Mouse (Mus musculus) embryo, embryonic 9.5 days (tissue): Measurements from ENCODE around the gene Olfr1234.

Source experiments
- DNase-seq: peaks from one replicate; pipeline ENCODE4 v3.0.0-alpha.2; 2017; ENCODE audit errors: extremely low spot score

The Olfr1234 gene

GRCm38 (mm10) chr2:89364765-89365164 is at the start of gene Olfr1234:
TSS of gene Olfr1234 (minus strand) at chr2:89364865.
- no peak for DNase-seq

- DNase-seq, result no peak
Observed at GRCm38 (mm10) chr2:89409576-89409975, 44.9 kb upstream of the Olfr1234 start, which contains the start of gene Olfr1238. TSS of gene Olfr1238 (minus strand) at chr2:89409676.

- no peak for DNase-seq
Observed at GRCm38 (mm10) chr2:89400882-89401281, 36.2 kb upstream of the Olfr1234 start.

DNA sequence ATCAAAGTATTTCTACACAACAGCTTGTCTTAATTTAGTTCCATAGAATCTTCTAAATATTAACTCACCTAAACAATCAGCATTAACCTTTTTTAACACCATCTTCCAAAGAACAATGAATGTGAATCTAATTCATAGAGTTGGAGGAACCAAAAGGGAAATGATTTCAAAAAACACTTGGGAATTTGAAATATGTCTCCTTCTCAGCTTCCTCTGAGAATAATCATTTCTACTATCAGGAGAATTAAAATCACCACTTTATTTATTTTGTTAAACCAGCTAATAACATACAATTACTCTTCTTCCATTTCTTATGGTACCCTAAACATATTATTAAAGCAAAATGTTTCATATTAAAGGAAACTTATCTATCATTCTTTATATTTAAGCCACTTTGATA is 22.4 kb downstream of the Olfr1234 start, which contains the start of gene Olfr1233:
Gene Olfr1233 (minus strand): TSS at position 101 of the 400 bp plus-strand sequence.
- no peak for DNase-seq

DNA sequence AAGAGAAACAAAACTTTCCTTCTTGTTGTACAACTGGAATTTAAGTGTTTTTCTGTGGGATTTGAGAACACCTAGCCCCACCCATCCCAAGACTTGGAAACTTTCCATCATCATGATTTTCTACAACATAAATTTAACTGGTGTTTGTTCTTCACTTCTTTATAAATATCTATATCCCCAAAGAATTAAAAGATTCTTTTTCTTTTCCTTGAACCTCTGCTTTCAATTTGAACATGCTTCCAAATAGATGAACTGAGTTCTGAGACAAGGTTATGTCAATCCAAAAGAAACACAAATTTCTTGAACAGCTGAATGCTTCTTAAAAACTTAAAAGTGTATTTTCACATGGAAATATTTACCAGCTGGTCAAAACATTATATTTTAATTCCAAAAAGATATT is 35.1 kb downstream of the Olfr1234 start, which contains the start of gene Olfr1232:
Gene Olfr1232 (minus strand): TSS at position 101 of the 400 bp plus-strand sequence.
- DNase-seq, result no peak
